Mouse (Mus musculus): ENCODE measurements at regions not wholly inside any gene's neighbourhood (a gene's known extent, or its start where the extent isn't known, plus 50 kb on each side); places are given as distances from the start of the nearest gene placed in this dataset.

DNA sequence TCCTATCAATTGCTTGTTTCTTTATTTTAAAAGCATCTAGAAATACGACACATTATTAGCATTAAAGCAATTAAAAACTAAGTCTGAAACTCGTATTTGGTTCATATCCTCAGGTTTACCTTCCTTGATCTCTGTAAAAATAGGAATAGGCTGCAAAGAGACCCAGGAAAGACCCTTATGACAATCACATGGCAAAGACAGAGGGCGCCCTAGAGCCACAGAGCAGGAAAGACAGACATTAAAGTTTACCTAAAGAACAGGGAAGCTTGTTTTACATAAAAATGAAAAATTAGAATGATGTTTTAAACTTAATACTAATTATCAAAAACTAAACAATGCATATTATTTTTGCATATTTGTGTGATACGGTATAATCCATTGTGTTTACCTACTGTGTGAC is 153.2 kb downstream of the Usp25 start:
- DNase-seq = peak; percentile 42

DNA sequence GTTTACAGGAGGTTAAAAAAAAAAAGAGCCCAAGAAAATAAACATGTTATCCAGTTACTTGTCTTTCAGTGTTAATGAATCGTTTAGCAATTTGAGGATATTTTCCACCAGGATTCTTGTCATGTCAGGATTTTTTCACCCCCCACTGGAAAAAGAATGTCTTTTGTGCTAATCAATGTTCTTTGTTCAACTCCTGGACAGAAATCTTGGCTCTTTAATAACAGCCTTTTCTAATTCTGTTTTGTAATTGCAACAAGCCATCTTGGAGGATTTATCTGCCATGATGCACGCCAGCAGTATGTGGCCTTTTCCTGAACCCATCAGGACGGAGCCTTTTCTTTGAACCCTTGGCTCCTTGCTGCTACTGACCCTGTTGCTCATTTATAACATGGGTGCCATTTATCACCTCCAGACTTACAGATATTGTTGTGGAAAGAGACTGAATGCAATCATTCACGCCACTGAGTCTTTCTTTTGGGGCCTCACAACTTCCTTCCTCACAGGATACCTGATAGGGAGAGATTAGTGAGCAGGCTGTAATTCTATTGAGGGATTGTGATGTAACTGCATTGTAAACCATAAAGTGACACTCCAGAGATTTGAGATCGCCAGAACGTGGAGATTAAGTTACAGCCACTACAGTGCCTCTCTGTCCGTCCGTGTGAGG is 159.7 kb downstream of the Usp25 start:
- DNase-seq = no peak

DNA sequence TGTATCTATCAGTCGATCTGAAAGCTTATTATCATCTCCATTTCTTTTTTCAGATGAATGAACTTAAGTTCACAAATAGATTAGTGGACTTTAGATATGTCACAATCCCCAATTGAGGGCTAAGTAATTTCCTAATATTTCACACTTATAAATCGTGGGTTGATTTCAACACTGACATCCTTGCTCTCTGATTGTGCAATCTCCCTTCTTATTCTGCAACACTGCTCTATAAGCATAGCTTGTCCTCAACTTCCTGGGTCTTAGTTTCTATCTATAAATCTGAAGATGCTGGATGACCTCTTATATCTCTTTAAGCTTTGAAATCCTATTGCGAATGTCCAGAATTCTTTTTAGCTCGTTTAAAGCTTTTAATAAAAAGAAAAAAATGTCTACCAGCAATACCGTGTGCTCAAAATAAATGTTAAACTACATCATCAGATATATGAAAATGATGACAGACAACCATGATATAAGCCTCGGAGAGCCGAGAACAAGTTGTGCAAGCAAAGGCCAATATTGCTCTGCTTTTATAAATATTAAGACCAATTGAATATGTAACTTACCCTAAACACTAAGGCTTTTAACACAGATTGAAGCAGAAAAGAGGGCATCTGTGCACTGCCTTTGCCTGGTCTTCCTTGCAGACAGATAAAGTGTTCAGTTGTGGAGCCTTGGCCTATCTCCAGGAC is 161.4 kb downstream of the Usp25 start:
- no peak for DNase-seq

DNA sequence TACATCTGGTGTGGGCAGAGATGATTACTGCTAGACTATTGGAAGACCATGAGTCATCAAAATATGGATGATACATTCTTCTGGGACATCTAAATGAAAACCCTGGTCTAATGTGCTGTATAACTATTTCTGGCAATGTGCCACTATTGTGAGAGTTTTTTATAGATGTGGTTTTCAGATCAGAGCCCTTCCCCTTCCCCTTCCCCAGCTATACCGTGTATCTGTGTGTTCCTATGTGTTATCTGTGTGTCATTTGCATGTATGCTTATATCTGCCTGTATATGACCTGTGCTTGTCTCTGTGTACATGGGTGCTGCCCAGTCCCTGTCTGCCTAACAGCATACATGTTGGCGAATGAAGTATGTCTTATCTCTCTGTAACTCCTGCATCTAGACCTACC is 167.5 kb downstream of the Usp25 start:
- DNase-seq = no peak
